Comparison of ENCODE assay signal across 10 mouse cellular contexts in genomic region chr3:41586917-41587316, GRCm38 (mm10). TPM values are rescaled to one million over a fixed set of nuclear protein-coding genes. Genes with fewer than 3 reads are reported as not detected.
DNase-seq lines count a peak whose midpoint lies in the region; ATAC-seq and TF ChIP-seq lines count a peak whose summit lies in the region.
"Had no signal": no experiment of that assay in that cellular context is flagged by ENCODE, and none has a peak within 500 bp of the region (broad histone marks: within the 10 kb centered on the region; RNA-seq: fewer than 3 reads in every experiment).

No protein-coding gene starts in this region.

- H3K36me3 ChIP-seq in kidney, embryonic 16.5 days (ENCODE audit: insufficient read depth, low read length): 0 out of 2 replicates have a peak, but pooled peaks cover 5% of the 10 kb centered on the region
- H3K36me3 ChIP-seq in myocyte (ENCODE audit: control insufficient read depth, insufficient read depth): no peaks in the 10 kb centered on the region
- no peaks in the 10 kb centered on the region for H3K36me3 ChIP-seq in lung, postnatal 0 days (ENCODE audit: insufficient read depth, low read length)

- intact Hi-C loops in gastrocnemius, adult 2 months (cut with DNase I): no loop called here

- H3K9ac ChIP-seq in kidney, embryonic 16.5 days (replicated peaks; ENCODE audit: low read length): no peak overlapping the region
- H3K9ac ChIP-seq in lung, postnatal 0 days (replicated peaks; ENCODE audit: low read depth): no peak overlapping the region
- H3K9ac ChIP-seq: limb, embryonic 15.5 days had no signal

- H3K27me3 ChIP-seq in kidney, embryonic 16.5 days (ENCODE audit: insufficient read depth, low read length): no peaks in the 10 kb centered on the region
- no peaks in the 10 kb centered on the region for H3K27me3 ChIP-seq in myocyte (ENCODE audit: control insufficient read depth, insufficient read depth, insufficient read length)
- H3K27me3 ChIP-seq in lung, postnatal 0 days (replicated peaks; ENCODE audit: insufficient read depth, low read length): no peaks in the 10 kb centered on the region
- H3K27me3 ChIP-seq: limb, embryonic 15.5 days had no signal

- no peak for TF ChIP-seq CTCF in gastrocnemius, adult 2 months (IDR thresholded peaks at IDR 0.05)
- TF ChIP-seq CTCF in lung, postnatal 0 days (IDR thresholded peaks at IDR 0.05): no peak

- WGBS in kidney, embryonic 16.5 days: 78% methylated on average over 7 of the region's 7 CpGs
- 68% methylated on average over 7 of the region's 7 CpGs for WGBS in lung, postnatal 0 days

- TF ChIP-seq EP300 in lung, postnatal 0 days (IDR thresholded peaks at IDR 0.05): no peak

- peaks cover 27% of the 10 kb centered on the region for H3K4me1 ChIP-seq in kidney, embryonic 16.5 days (ENCODE audit: insufficient read depth, low read length)
- H3K4me1 ChIP-seq in lung, postnatal 0 days (ENCODE audit: insufficient read depth, low read depth, low read length): no peaks in the 10 kb centered on the region

- no peak overlapping the region for H3ac ChIP-seq in myocyte (ENCODE audit: control insufficient read depth, insufficient read length)

- no peak for TF ChIP-seq POLR2A in myocyte (IDR thresholded peaks at IDR 0.05; ENCODE audit: insufficient read length, low read depth)

- H3K9me3 ChIP-seq in kidney, embryonic 16.5 days (ENCODE audit: low read length): no peaks in the 10 kb centered on the region
- H3K9me3 ChIP-seq in lung, postnatal 0 days (ENCODE audit: low read length): no peaks in the 10 kb centered on the region
- H3K9me3 ChIP-seq: limb, embryonic 15.5 days had no signal

- no peak for DNase-seq in gastrocnemius, adult 2 months
- DNase-seq in gastrocnemius, adult 18-20 months (ENCODE audit: low spot score): no peak
- DNase-seq in kidney, postnatal 10 days: peak; percentile 18
- no peak for DNase-seq in lung, postnatal 0 days (ENCODE audit: low spot score)
- no peak for DNase-seq in thymus, postnatal 0 days (ENCODE audit: low spot score)

- H3K4me3 ChIP-seq in gastrocnemius, adult 2 months: no peak overlapping the region
- no peak overlapping the region for H3K4me3 ChIP-seq in kidney, embryonic 16.5 days (ENCODE audit: low read length)
- H3K4me3 ChIP-seq in myocyte: no peak overlapping the region
- H3K4me3 ChIP-seq in lung, postnatal 0 days (ENCODE audit: low read depth, low read length): no peak overlapping the region
- H3K4me3 ChIP-seq: limb, embryonic 15.5 days had no signal

- H3K79me2 ChIP-seq in myocyte (ENCODE audit: control insufficient read depth, insufficient read depth): peaks cover 56% of the 10 kb centered on the region

- H3K4me2 ChIP-seq in kidney, embryonic 16.5 days (replicated peaks; ENCODE audit: low read depth, low read length): no peak overlapping the region
- peak overlapping the region; percentile 10 for H3K4me2 ChIP-seq in myocyte (ENCODE audit: low read depth)
- H3K4me2 ChIP-seq in lung, postnatal 0 days (replicated peaks; ENCODE audit: low read depth, low read length): no peak overlapping the region
- H3K4me2 ChIP-seq: limb, embryonic 15.5 days had no signal

- H3K27ac ChIP-seq in gastrocnemius, adult 2 months: peak overlapping the region; percentile 16
- H3K27ac ChIP-seq in kidney, embryonic 16.5 days (ENCODE audit: low read length): no peak overlapping the region
- H3K27ac ChIP-seq in lung, postnatal 0 days (ENCODE audit: low read length): no peak overlapping the region
- H3K27ac ChIP-seq: limb, embryonic 15.5 days; macrophage had no signal

- no peak for ATAC-seq in kidney, embryonic 16.5 days (ENCODE audit: low FRiP score, low TSS enrichment)
- peak; percentile 23 for ATAC-seq in common myeloid progenitor, adult 5-6 weeks (replicated peaks; ENCODE audit: low read depth, poor library complexity, severe bottlenecking)
- ATAC-seq in lung, postnatal 0 days: no peak

TF ChIP-seq in myocyte, 11 proteins besides CTCF, POLR2A, EP300 and RAD21:
- TF ChIP-seq E2F4 (IDR thresholded peaks at IDR 0.05; ENCODE audit: insufficient read depth) (no peak), TCF12 (IDR thresholded peaks at IDR 0.05; ENCODE audit: insufficient read depth, poor library complexity, severe bottlenecking) (no peak), REST (IDR thresholded peaks at IDR 0.05; ENCODE audit: insufficient read depth, insufficient read length) (no peak), SRF (IDR thresholded peaks at IDR 0.05; ENCODE audit: control insufficient read depth, insufficient read length, low read depth) (no peak), POLR2AphosphoS2 (IDR thresholded peaks at IDR 0.05; ENCODE audit: insufficient read length, low read depth) (no peak), USF1 (IDR thresholded peaks at IDR 0.05; ENCODE audit: low read depth) (no peak), TCF3 (IDR thresholded peaks at IDR 0.05; ENCODE audit: insufficient read length, low read depth) (no peak), CEBPB (IDR thresholded peaks at IDR 0.05; ENCODE audit: insufficient read depth, poor library complexity, severe bottlenecking) (no peak), MYOD1 (IDR thresholded peaks at IDR 0.05; ENCODE audit: control insufficient read depth in 1 of 3, insufficient read length in 2 of 3, low read depth in 2 of 3) (no peak), MAX (IDR thresholded peaks at IDR 0.05; ENCODE audit: low read depth) (no peak), MYOG (IDR thresholded peaks at IDR 0.05; ENCODE audit: control insufficient read depth in 1 of 3, insufficient read depth in 1 of 3, insufficient read length in 2 of 3, low read depth in 2 of 3) (no peak)

RNA-seq across cellular contexts. Expression of gene Jade1, which starts 31.4 kb away (rescaled TPM):
- total RNA-seq in gastrocnemius, adult 2 months (2021): 10 to 100 TPM; 17.5 to 24.2 TPM
- 10 to 100 TPM; 17.7 to 19.4 TPM for total RNA-seq in gastrocnemius, adult 18-20 months (2021)
- 21.2 TPM in 2 replicates for polyA plus RNA-seq in kidney, embryonic 16.5 days (2015; fragmentation: Nextera tagmentation; extraction: Ambion mirVana)
- 34.5 and 39.4 TPM in 2 replicates for total RNA-seq in common myeloid progenitor, adult 5-6 weeks (2017)
- polyA plus RNA-seq in myocyte (2012; fragmentation: generic; extraction: Trizol): 8.8 TPM
- polyA plus RNA-seq in lung, postnatal 0 days (2015; fragmentation: Nextera tagmentation; extraction: Ambion mirVana): 6.0 and 7.7 TPM in 2 replicates
- polyA plus RNA-seq in thymus, postnatal 0 days (2015; fragmentation: Nextera tagmentation; extraction: Ambion mirVana): 19.8 and 20.1 TPM in 2 replicates
